Mouse (Mus musculus) left cerebral cortex, adult 2 months (tissue): Measurements from ENCODE around the gene Ube3a. TPM values are rescaled to one million over a fixed set of nuclear protein-coding genes. Genes with fewer than 3 reads are reported as not detected.

Experiments
- DNase-seq, 2 experiments: peaks; one replicate each; pipeline ENCODE4 v3.0.0; 2021 to 2022; ENCODE audit warnings: low spot score in 2 of 2, mixed read lengths in 1 of 2; ENCODE audit errors: extremely low spot score in 1 of 2
- H3K27ac ChIP-seq: fragments of 200-600 bp; 2 replicates; pipeline ENCODE4 v1.8.1; 2022
- H3K4me3 ChIP-seq: fragments of 200-600 bp; 2 replicates; pipeline ENCODE4 v1.8.1; 2022
- CTCF ChIP-seq: fragments of 200-600 bp; IDR thresholded peaks from 2 replicates; pipeline ENCODE4 v1.8.1; 2022; ENCODE audit warnings: antibody characterized with exemption, mild to moderate bottlenecking, moderate library complexity
- intact Hi-C: fragments of 180-260 bp; cut with DNase I; formaldehyde crosslinking; loops from one replicate; pipeline ENCODE4 v1.15.1; 2025
- total RNA-seq, 2 experiments: library from RNA; stranded (reverse); gene quantifications; 2 replicates each; pipeline ENCODE4 v1.2.3; 2021

The Ube3a gene
- total RNA-seq, 2 experiments from 2014 or later = 133 to 134 TPM

DNA sequence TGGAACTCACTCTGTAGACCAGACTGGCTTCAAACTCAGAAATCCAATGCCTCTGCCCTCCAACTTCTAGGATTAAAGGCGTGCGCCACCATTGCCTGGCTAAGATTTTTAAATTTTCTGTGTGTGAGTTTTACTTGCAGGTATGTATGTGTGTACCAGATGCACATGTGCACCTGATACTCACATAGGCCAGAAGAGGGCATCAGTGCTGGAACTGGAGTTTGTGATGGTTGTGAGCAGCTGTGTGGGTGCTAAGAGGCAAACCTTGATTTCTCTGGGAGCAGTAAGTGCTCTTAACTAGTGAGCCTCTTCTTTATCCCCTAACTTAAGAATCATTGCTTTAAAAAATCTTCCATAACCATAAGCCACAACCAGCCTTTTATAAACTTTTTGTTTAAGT lies 17.0 kb downstream of the Ube3a start:
- DNase-seq = no peak
- H3K27ac ChIP-seq = no peak overlapping the region
- H3K4me3 ChIP-seq = no peak overlapping the region
- intact Hi-C loops = no loop called here
- TF ChIP-seq CTCF = peak; percentile 24

DNA sequence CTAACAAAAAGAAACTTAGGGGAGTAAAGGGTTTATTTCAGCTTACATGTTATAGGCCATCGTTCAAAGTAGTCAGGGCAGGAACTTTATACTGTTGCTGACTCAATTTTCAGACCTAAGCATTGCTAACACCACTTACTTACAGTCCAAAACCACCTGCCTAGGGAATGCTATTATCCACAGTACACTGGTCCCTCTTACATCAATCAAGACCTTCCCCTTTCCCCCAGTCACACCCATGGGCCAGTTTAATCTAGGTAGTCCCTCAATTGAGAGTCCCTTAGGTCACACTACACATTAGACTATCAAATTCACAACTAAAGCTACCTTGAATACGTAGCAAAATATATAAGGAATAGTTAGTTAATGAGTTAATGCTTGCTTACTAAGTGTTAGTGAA lies 24.8 kb downstream of the Ube3a start:
- Histone ChIP-seq H3K27ac (no peak overlapping the region), H3K4me3 (no peak overlapping the region)
- no peak for TF ChIP-seq CTCF
- intact Hi-C loops = no loop called here
- DNase-seq = no peak

DNA sequence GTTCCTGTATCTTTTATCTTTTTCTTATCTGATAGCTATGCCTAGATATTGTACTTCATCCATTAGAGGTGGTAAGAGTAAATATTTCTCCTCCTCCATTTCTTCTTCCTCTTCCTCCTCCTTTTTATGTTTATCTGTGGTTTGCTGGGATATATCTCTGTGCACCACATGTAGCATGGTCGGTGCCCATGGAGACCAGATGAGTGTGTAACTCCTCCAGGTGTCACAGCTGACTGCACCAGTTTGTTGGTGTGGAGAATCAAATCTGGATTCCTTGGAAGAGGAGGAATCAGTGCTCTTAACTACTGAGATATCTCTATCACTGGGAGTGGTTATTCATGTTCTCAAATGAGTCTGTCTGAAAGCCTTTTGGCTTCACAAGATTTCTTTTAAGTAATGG lies 37.0 kb downstream of the Ube3a start:
- no peak overlapping the region for H3K4me3 ChIP-seq
- no peak for TF ChIP-seq CTCF

DNA sequence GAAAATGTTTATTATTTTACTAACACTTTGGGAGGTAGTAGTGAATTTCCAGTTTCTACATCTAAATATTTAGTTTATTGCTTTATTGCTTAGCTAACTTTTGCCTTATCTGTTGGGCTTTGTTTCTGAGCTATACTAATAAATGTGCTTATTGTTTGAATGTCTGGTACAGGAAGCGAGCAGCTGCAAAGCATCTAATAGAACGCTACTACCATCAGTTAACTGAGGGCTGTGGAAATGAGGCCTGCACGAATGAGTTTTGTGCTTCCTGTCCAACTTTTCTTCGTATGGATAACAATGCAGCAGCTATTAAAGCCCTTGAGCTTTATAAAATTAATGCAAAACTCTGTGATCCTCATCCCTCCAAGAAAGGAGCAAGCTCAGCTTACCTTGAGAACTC lies 43.2 kb downstream of the Ube3a start:
- intact Hi-C loops = no loop called here
- TF ChIP-seq CTCF = no peak
- no peak for DNase-seq
- H3K27ac ChIP-seq = no peak overlapping the region
- no peak overlapping the region for H3K4me3 ChIP-seq

More for the DNA sequence above, 37.0 kb downstream of the Ube3a start:
- intact Hi-C loops = no loop called here
- DNase-seq = no peak
- no peak overlapping the region for H3K27ac ChIP-seq

DNA sequence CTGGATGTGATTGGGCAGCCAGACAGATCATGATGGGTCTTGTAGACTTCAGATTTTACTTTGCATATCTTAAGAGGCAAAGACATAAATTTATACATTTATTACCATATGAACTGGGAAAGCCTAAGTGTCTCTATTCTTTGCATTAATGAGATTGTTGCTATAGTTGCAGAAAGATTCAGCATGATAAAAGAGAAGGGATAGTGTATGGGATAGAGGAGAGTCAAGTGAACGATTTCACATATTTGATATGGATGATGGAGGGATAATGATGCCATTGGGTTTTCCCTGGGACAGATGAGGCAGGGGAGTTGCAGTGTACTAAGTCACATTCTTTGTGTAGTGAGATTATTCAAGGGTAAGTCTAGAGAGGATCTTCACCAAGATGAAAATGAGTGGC lies 84.0 kb downstream of the Ube3a start:
- no peak overlapping the region for H3K4me3 ChIP-seq
- TF ChIP-seq CTCF = no peak
- no peak overlapping the region for H3K27ac ChIP-seq
- intact Hi-C loops = no loop called here
- no peak for DNase-seq

DNA sequence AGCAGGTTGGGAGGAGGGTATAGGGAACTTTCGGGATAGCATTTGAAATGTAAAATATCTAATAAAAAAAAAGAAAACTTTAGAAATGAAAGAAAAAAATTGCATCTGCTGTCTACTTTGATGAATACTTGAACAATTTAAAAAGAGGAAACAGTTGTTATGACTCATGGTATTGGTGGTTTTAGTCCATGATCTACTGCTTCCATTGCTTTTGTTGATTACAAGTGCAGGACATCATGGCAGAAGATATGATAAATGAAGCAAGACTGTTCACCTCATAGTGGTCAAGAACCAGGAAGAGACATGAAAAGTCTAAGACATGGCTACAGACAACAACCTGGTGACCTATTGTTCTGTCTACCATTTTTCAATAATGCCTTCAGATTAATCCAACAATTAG lies 94.2 kb downstream of the Ube3a start:
- intact Hi-C loops = no loop called here
- H3K4me3 ChIP-seq = no peak overlapping the region
- no peak overlapping the region for H3K27ac ChIP-seq
- no peak for DNase-seq
- no peak for TF ChIP-seq CTCF
